Mouse (Mus musculus): ENCODE results near the gene Becn1.

The Becn1 gene

GRCm38 (mm10) chr11:101245071-101245470 is 57.0 kb downstream of the Becn1 start:
- DNase-seq (ENCODE audit: low spot score in 2 of 2) = no peak

- no peak for DNase-seq (ENCODE audit: low spot score in 2 of 2)
Observed at GRCm38 (mm10) chr11:101238071-101238647, 63.9 kb downstream of the Becn1 start.

- no peak for DNase-seq (ENCODE audit: low spot score in 2 of 2)
Observed at GRCm38 (mm10) chr11:101236782-101237181, 65.3 kb downstream of the Becn1 start.

Measured in natural killer cell, adult 2 months (primary cell).